Mouse (Mus musculus): ENCODE results near the gene Rara. TPM values are rescaled to one million over a fixed set of nuclear protein-coding genes. Genes with fewer than 3 reads are reported as not detected.

The Rara gene
- polyA plus RNA-seq, 1 experiment from 2014 or later, result 20.1 TPM

GRCm38 (mm10) chr11:98902621-98903245 is 24.9 kb upstream of the Rara start:
- Histone ChIP-seq H3K27me3 (ENCODE audit: control insufficient read depth, insufficient read depth, low read length) (no peaks in the 10 kb centered on the region), H3K4me3 (ENCODE audit: low read depth, low read length) (no peak overlapping the region), H3K4me1 (replicated peaks; ENCODE audit: control insufficient read depth, insufficient read depth) (no peaks in the 10 kb centered on the region), H3K4me2 (replicated peaks; ENCODE audit: low read depth) (no peak overlapping the region), H3K27ac (replicated peaks) (peak overlapping the region; percentile 67), H3K36me3 (ENCODE audit: control insufficient read depth, insufficient read depth, low read length) (peaks cover 9% of the 10 kb centered on the region; the same call in 1 of the 2 replicates), H3K9ac (ENCODE audit: low read length) (no peak overlapping the region), H3K9me3 (ENCODE audit: control insufficient read depth, low read length) (no peaks in the 10 kb centered on the region)
- DNase-seq (ENCODE audit: low spot score), result peak; percentile 63
- ATAC-seq (ENCODE audit: low FRiP score, low TSS enrichment), result no peak
- WGBS, result 33% methylated on average over 10 of the region's 10 CpGs
- TF ChIP-seq EP300 (optimal IDR thresholded peaks at IDR 0.05) (no peak), CTCF (IDR thresholded peaks at IDR 0.05; ENCODE audit: low read depth) (no peak)

GRCm38 (mm10) chr11:98904577-98904976 is 23.0 kb upstream of the Rara start:
- no peaks in the 10 kb centered on the region for H3K4me1 ChIP-seq (replicated peaks; ENCODE audit: control insufficient read depth, insufficient read depth)
- H3K9me3 ChIP-seq (ENCODE audit: control insufficient read depth, low read length), result no peaks in the 10 kb centered on the region
- H3K4me2 ChIP-seq (replicated peaks; ENCODE audit: low read depth), result no peak overlapping the region
- TF ChIP-seq CTCF (IDR thresholded peaks at IDR 0.05; ENCODE audit: low read depth) (no peak), EP300 (optimal IDR thresholded peaks at IDR 0.05) (no peak)
- 49% methylated on average over 2 of the region's 2 CpGs for WGBS
- ATAC-seq (ENCODE audit: low FRiP score, low TSS enrichment) (0 out of 2 replicates have a peak, but pooled peaks have one; percentile 22), DNase-seq (ENCODE audit: low spot score) (peak; percentile 43)
- no peak overlapping the region for H3K4me3 ChIP-seq (ENCODE audit: low read depth, low read length)
- H3K27ac ChIP-seq (replicated peaks), result peak overlapping the region; percentile 86
- H3K9ac ChIP-seq (ENCODE audit: low read length), result no peak overlapping the region
- H3K36me3 ChIP-seq (ENCODE audit: control insufficient read depth, insufficient read depth, low read length), result peaks cover 4% of the 10 kb centered on the region; the same call in 1 of the 2 replicates
- H3K27me3 ChIP-seq (ENCODE audit: control insufficient read depth, insufficient read depth, low read length), result no peaks in the 10 kb centered on the region

GRCm38 (mm10) chr11:98905033-98905432 is 22.6 kb upstream of the Rara start:
- ATAC-seq (ENCODE audit: low FRiP score, low TSS enrichment), result peak; percentile 85
- 44% methylated on average over 7 of the region's 7 CpGs for WGBS
- no peak overlapping the region for H3K4me2 ChIP-seq (replicated peaks; ENCODE audit: low read depth)

GRCm38 (mm10) chr11:98905583-98905982 is 22.0 kb upstream of the Rara start:
- H3K4me2 ChIP-seq (replicated peaks; ENCODE audit: low read depth), result no peak overlapping the region
- H3K4me3 ChIP-seq (ENCODE audit: low read depth, low read length), result no peak overlapping the region
- TF ChIP-seq EP300 (optimal IDR thresholded peaks at IDR 0.05) (no peak), CTCF (IDR thresholded peaks at IDR 0.05; ENCODE audit: low read depth) (no peak)
- H3K9me3 ChIP-seq (ENCODE audit: control insufficient read depth, low read length), result no peaks in the 10 kb centered on the region
- peak; percentile 36 for DNase-seq (ENCODE audit: low spot score)
- ATAC-seq (ENCODE audit: low FRiP score, low TSS enrichment), result peak; percentile 50
- no peaks in the 10 kb centered on the region for H3K4me1 ChIP-seq (replicated peaks; ENCODE audit: control insufficient read depth, insufficient read depth)
- no peaks in the 10 kb centered on the region; the same call in 1 of the 2 replicates for H3K36me3 ChIP-seq (ENCODE audit: control insufficient read depth, insufficient read depth, low read length)
- no peaks in the 10 kb centered on the region for H3K27me3 ChIP-seq (ENCODE audit: control insufficient read depth, insufficient read depth, low read length)
- no peak overlapping the region for H3K9ac ChIP-seq (ENCODE audit: low read length)
- H3K27ac ChIP-seq (replicated peaks), result peak overlapping the region; percentile 82
- WGBS, result 52% methylated on average over 4 of the region's 4 CpGs

More at GRCm38 (mm10) chr11:98905033-98905432, 22.6 kb upstream of the Rara start:
- Histone ChIP-seq H3K9me3 (ENCODE audit: control insufficient read depth, low read length) (no peaks in the 10 kb centered on the region), H3K4me1 (replicated peaks; ENCODE audit: control insufficient read depth, insufficient read depth) (no peaks in the 10 kb centered on the region), H3K27me3 (ENCODE audit: control insufficient read depth, insufficient read depth, low read length) (no peaks in the 10 kb centered on the region), H3K36me3 (ENCODE audit: control insufficient read depth, insufficient read depth, low read length) (no peaks in the 10 kb centered on the region; the same call in 1 of the 2 replicates), H3K27ac (replicated peaks) (peak overlapping the region; percentile 86), H3K9ac (ENCODE audit: low read length) (no peak overlapping the region), H3K4me3 (ENCODE audit: low read depth, low read length) (no peak overlapping the region)
- DNase-seq (ENCODE audit: low spot score), result peak; percentile 90
- TF ChIP-seq EP300 (optimal IDR thresholded peaks at IDR 0.05), result peak; percentile 88
- TF ChIP-seq CTCF (IDR thresholded peaks at IDR 0.05; ENCODE audit: low read depth), result no peak

- DNase-seq (ENCODE audit: low spot score) (no peak), ATAC-seq (ENCODE audit: low FRiP score, low TSS enrichment) (no peak)
- TF ChIP-seq CTCF (IDR thresholded peaks at IDR 0.05; ENCODE audit: low read depth) (no peak), EP300 (optimal IDR thresholded peaks at IDR 0.05) (no peak)
- Histone ChIP-seq H3K4me2 (replicated peaks; ENCODE audit: low read depth) (peak overlapping the region; percentile 61), H3K9ac (ENCODE audit: low read length) (peak overlapping the region; percentile 48; the same call in 1 of the 2 replicates), H3K36me3 (ENCODE audit: control insufficient read depth, insufficient read depth, low read length) (no peaks in the 10 kb centered on the region; the same call in 1 of the 2 replicates), H3K27me3 (ENCODE audit: control insufficient read depth, insufficient read depth, low read length) (no peaks in the 10 kb centered on the region), H3K4me3 (ENCODE audit: low read depth, low read length) (peak overlapping the region; percentile 51), H3K4me1 (replicated peaks; ENCODE audit: control insufficient read depth, insufficient read depth) (no peaks in the 10 kb centered on the region), H3K27ac (replicated peaks) (peak overlapping the region; percentile 56; the same call in 1 of the 2 replicates), H3K9me3 (ENCODE audit: control insufficient read depth, low read length) (no peaks in the 10 kb centered on the region)
- 49% methylated on average over 5 of the region's 5 CpGs for WGBS
Measured at GRCm38 (mm10) chr11:98907063-98907436, 20.6 kb upstream of the Rara start.

All from stomach, postnatal 0 days (tissue).